Mouse (Mus musculus) heart, postnatal 36 days (tissue): Measurements from ENCODE around the gene Lix1l. TPM values are rescaled to one million over a fixed set of nuclear protein-coding genes. Genes with fewer than 3 reads are reported as not detected.

ENCODE experiments used
- DNase-seq, 2 experiments: peaks; one replicate each; pipeline ENCODE4 v3.0.0; 2021 to 2022
- intact Hi-C: fragments of 180-260 bp; cut with DNase I; formaldehyde crosslinking; loops from one replicate; pipeline ENCODE4 v1.15.1; 2025
- total RNA-seq, 2 experiments: library from RNA; stranded (reverse); gene quantifications; 2 replicates each; pipeline ENCODE4 v1.2.3; 2021

Gene Lix1l
- total RNA-seq, 2 experiments from 2014 or later = 27.6 to 32.1 TPM

GRCm38 (mm10) chr3:96563911-96564632 is 36.9 kb upstream of the Lix1l start:
- intact Hi-C loops = loop anchor here (1.0 kb wide), 1 partner anchor 12 kb away; the partner anchor contains the start of gene Gm16253
- DNase-seq = peak; percentile 51 to 68

GRCm38 (mm10) chr3:96564633-96565032 is 36.3 kb upstream of the Lix1l start:
- DNase-seq = peak in 1 of 2 experiments; percentile 62
- intact Hi-C loops = loop anchor here (1.0 kb wide), 1 partner anchor 12 kb away; the partner anchor contains the start of gene Gm16253

GRCm38 (mm10) chr3:96565105-96565504 is 35.8 kb upstream of the Lix1l start:
- peak; percentile 10 to 25 for DNase-seq

GRCm38 (mm10) chr3:96566661-96567450 is 34.1 kb upstream of the Lix1l start:
- peak in 1 of 2 experiments; percentile 8 for DNase-seq

More at GRCm38 (mm10) chr3:96565105-96565504, 35.8 kb upstream of the Lix1l start:
- intact Hi-C loops = no loop called here

GRCm38 (mm10) chr3:96568605-96569004 is 32.3 kb upstream of the Lix1l start:
- intact Hi-C loops = no loop called here
- DNase-seq = peak; percentile 27 to 33

More at GRCm38 (mm10) chr3:96566661-96567450, 34.1 kb upstream of the Lix1l start:
- intact Hi-C loops = no loop called here

- peak; percentile 26 to 60 for DNase-seq
- intact Hi-C loops = no loop called here
Observed at GRCm38 (mm10) chr3:96569506-96569905, 31.4 kb upstream of the Lix1l start.

GRCm38 (mm10) chr3:96569966-96570605 is 30.9 kb upstream of the Lix1l start:
- intact Hi-C loops = no loop called here
- DNase-seq = peak in 1 of 2 experiments; percentile 15

- DNase-seq = peak; percentile 15 to 50
- intact Hi-C loops = no loop called here
Observed at GRCm38 (mm10) chr3:96570643-96571042, 30.3 kb upstream of the Lix1l start.

- intact Hi-C loops = no loop called here
- DNase-seq = peak; percentile 11 to 33
Observed at GRCm38 (mm10) chr3:96571336-96571735, 29.6 kb upstream of the Lix1l start.

- intact Hi-C loops = no loop called here
- DNase-seq = peak; percentile 65 to 75
Observed at GRCm38 (mm10) chr3:96571896-96572698, 28.9 kb upstream of the Lix1l start.

GRCm38 (mm10) chr3:96573611-96574511 is 27.1 kb upstream of the Lix1l start:
- peak; percentile 32 to 63 for DNase-seq
- intact Hi-C loops = no loop called here

GRCm38 (mm10) chr3:96575272-96575984 is 25.5 kb upstream of the Lix1l start:
- peak; percentile 80 to 84 for DNase-seq
- intact Hi-C loops = no loop called here

GRCm38 (mm10) chr3:96576005-96576658 is 24.8 kb upstream of the Lix1l start:
- intact Hi-C loops = loop anchor here (1.0 kb wide), 2 partner anchors 12 to 19 kb away; partner anchors contain the start of gene Txnip
- peak in 1 of 2 experiments; percentile 75 for DNase-seq

- DNase-seq = peak; percentile 93 to 95
- intact Hi-C loops = loop anchor here (1.0 kb wide), 2 partner anchors 13 to 20 kb away; partner anchors contain the start of gene Txnip
Observed at GRCm38 (mm10) chr3:96576690-96577541, 24.0 kb upstream of the Lix1l start, which contains the start of gene Gm16253. Gm16253 (plus strand) TSS chr3:96576984.

- peak; percentile 16 to 42 for DNase-seq
- intact Hi-C loops = no loop called here
Observed at GRCm38 (mm10) chr3:96577566-96577965, 23.4 kb upstream of the Lix1l start.

- intact Hi-C loops = no loop called here
Observed at GRCm38 (mm10) chr3:96578561-96579238, 22.2 kb upstream of the Lix1l start.

More at GRCm38 (mm10) chr3:96578561-96579238, 22.2 kb upstream of the Lix1l start:
- peak in 1 of 2 experiments; percentile 20 for DNase-seq
